Mouse (Mus musculus): Measurements from ENCODE around the gene Trpd52l3.
A peak's percentile ranks its signal among the peaks of the same experiment; 100 is the strongest.
"Not testable (repeated sequence)": the region's sequence is repeated elsewhere in the genome, so short reads cannot be mapped to it uniquely, and the experiment has no call there.

Gene Trpd52l3

DNA sequence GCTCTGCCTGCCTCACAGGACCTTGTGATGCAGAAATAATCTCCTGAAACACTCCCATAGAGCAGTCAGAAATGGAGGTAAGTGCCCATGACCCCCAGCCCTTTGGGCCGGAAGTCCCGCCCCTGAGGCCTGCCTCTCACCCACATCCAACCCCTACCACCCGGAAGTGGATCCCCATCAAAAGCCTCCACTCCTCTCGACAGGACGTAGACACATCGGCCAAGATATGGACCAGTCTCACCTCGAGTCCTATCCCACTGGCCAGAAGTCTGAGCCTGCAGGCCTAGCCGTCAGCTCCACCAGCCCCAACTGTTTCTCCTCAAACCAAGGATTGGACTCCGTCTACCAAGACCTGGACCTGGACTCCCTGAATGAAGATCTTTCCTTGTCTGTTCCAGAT is at the start of gene Trpd52l3:
Gene Trpd52l3 (plus strand): TSS at position 170 of the 400 bp plus-strand sequence.
- no peak for DNase-seq

DNA sequence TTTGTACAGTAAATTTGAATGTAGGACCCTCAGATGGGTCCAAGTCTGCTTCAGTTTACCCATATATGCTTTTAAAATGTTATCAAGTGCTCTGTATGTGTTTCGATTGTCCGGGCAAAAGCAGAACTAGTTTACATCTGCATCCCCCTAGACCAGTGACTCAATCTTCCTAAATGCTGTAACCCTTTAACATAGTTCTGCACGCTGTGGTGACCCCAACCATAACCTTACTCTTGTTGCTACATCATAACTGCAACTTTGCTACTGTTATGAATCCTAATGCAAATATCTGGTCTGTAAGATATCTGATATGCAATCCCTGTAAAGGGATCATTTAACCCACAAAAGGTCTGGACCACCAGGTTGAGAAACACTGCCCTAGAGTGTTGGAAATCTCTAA is 49.8 kb upstream of the Trpd52l3 start:
- DNase-seq = no peak

DNA sequence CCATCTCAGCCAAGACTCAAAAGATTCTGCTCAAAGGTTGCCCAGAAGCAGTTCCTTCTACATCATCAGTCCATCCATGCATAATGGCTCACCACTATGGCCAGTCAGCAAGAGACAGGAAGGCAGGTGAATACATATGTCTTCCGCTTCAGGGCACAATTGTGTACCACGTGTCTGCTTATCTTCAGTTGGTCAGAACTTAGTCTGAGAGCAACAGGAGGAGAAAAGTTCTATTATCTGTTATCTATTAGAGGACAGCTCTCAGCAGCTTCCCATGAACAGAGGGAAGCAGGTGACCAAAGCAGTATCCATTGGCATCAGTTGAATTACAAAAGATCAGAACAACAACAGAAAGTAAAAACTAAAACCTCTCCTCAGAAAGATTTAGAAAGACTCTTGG is 48.1 kb upstream of the Trpd52l3 start:
- DNase-seq = no peak

- no peak for DNase-seq
Measured at GRCm38 (mm10) chr19:29960906-29961305, 42.7 kb upstream of the Trpd52l3 start.

- DNase-seq = no peak
Measured at GRCm38 (mm10) chr19:29961842-29962241, 41.7 kb upstream of the Trpd52l3 start.

DNA sequence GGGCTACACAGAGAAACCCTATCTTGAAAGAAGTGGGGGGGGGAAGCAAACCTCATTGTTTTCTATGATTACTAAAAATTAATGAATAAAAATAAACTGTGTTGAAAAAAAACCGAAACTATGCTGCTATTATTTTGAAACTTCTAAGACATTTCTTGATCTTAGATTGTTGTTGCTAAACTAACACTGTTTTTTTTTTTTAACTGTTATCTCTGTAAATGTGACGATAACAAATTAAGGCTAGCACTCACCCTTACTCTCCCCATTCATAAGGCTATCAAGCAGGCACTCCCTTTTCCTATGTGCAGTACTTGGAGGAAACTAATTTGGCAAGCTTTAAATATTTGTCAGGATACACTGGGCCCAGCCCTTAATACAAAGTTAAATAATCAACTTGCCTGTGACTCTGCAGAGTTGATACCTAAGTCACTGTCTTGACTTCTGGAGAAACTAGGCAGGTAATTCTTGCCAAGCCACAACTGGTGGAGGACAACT is 39.9 kb upstream of the Trpd52l3 start:
- DNase-seq = no peak

GRCm38 (mm10) chr19:29967960-29968359 is 35.6 kb upstream of the Trpd52l3 start:
- no peak for DNase-seq

DNA sequence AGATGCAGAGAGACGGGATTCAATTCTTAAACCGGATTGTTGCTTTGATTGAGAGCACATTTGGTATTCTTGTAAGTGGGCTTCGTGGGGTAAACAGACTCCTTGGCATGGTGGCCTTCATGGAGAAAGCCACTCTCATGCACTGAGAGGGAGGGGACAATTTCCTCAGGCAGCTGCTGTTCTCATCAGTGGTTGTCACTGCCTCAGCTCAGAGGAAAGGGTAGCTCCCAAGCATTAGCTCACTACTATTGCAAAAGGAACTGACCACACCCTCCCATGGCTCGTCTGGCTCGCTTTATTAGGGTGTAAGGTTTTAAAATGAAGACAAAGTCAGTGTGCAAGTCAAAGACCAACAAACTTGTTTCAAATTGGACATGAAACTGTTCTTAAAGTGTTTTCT is 30.2 kb upstream of the Trpd52l3 start:
- no peak for DNase-seq

- DNase-seq = peak; percentile 27 to 37
Measured at GRCm38 (mm10) chr19:29978847-29979246, 24.7 kb upstream of the Trpd52l3 start.

- DNase-seq = no peak
Measured at GRCm38 (mm10) chr19:29979452-29980089, 24.0 kb upstream of the Trpd52l3 start.

DNA sequence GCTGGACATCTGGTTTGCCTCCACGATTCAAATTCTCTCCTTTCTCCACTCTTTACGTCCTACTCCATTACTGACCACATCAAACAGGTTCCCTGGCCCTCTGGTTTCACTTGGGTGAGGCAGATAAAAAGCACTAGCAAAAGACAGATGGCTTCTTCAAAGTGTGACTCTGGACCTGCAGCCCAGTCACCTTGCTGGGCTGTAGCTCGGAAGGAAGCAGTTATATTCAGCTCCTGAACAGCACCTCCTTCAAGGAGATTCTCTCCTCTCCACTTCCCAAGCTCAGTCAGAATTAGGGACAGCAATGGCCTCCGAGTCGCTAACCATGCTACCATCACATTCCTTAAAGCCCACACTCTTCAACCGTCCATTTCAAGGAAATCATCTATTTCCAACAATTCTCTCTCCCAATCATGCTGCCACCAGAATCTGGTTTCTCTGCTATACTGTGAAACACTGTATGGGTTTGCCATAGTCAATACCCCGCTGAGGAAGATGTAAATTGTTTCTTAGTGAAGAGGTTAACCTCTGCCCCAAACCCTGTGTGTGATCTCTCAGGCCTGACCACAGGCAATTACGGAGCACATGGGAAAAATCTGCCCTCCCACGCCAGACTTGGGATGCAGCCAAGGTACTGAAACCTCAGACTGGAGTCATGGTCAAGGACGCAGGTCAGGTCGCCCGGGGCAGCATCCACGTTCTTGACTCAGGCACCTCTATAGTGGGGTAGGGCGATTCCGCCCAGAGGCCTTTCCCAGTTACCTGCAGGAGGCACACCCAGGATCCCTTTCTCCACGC is 19.2 kb upstream of the Trpd52l3 start:
- DNase-seq = peak; percentile 91 to 94

- no peak for DNase-seq
Measured at GRCm38 (mm10) chr19:29986464-29987091, 17.0 kb upstream of the Trpd52l3 start.

GRCm38 (mm10) chr19:30000406-30001365 is 2.9 kb upstream of the Trpd52l3 start:
- no peak for DNase-seq

GRCm38 (mm10) chr19:30001550-30001949 is 2.0 kb upstream of the Trpd52l3 start:
- DNase-seq = no peak

GRCm38 (mm10) chr19:30006371-30006770 is 2.8 kb downstream of the Trpd52l3 start:
- no peak for DNase-seq

DNA sequence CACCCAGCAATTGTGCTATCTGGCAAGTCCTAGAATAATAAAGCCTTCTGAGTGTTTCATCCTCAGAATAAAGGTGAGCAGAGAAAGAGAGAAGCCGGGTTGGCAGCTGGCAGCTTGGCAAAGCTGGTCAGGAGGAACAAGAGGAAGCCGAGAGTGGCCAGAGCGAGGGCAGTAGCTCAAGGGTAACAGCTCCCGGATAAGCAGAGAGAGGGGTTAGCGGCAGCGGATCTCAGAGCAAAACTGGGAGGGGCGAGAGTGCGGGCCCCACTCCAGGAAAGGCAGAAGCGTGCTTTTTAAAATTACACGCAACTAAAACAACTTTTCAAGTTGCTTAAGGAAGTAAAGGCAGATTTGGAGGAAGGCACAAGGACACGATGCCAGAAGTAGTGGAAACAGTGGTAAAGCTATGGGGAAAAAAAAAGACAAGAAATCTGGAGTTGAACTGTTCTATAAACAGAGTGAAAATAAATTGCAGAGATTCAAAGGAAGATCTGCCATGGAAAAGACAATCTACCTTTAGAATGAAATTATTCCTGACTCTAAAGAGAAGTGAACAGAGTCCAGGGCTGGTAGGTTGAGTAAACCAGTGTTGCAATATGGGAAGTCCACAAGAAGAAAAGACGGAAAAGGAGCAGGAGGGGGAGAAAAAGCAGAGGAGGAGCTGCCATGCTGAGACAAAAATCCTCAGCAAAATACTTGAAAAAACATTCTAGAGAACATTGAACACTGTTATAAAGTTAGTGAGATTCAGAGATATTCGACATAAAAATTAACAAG is 7.1 kb downstream of the Trpd52l3 start:
- DNase-seq = no peak

GRCm38 (mm10) chr19:30014331-30014730 is 10.7 kb downstream of the Trpd52l3 start:
- DNase-seq = no peak

GRCm38 (mm10) chr19:30016156-30016555 is 12.6 kb downstream of the Trpd52l3 start:
- DNase-seq = peak; percentile 40 to 46

DNA sequence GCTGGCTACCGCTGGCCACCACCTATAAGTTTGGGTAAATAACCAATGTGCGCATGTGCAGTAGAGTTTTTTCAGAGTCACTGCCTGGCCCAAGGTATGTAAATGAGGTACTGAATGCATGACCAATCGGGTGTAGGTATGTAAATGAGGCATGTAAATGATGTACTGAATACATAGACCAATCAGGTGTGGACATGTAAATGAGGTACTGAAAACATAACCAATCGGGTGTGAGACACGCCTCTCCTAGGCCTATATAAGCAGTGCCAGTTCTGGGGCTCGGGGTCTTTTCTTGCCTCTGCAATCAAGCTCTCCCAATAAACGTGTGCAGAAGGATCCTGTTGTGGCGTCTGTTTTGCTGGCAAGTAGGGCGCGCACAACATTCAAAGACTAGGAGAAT is 19.8 kb downstream of the Trpd52l3 start:
- not testable (repeated sequence) for DNase-seq

DNA sequence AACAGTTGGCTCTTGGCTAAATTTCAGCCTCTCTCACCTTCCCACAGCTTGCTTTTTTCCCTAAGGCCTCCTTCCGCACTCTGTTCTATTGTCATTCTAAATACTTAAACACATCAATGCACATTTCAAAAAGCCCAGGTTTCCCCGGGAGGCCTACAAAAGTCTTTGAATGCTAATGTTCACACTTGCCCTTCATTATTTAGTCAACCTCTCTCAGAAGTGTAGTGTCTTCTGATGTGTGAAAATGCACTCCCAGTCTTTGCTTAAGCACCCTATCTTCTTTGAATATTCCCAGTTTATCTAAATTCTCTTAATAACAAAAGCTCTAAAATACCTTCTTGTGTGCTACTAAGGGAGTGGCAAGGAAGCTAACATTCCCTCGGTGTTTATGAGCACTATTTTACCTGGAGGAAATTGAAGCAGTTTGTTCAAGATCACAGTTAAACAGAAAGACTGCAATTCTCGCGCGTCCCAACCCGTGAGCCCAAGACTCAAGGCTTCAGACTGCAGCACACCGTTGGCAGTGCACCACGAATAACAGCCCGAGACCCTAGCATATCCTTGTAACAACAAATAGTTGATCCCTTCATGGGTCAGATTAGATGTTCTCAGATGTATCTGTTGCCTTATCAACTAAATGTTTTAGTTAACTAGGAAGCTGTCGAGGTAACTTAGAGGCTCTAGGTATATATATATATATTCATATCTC is 25.6 kb downstream of the Trpd52l3 start:
- no peak for DNase-seq

Measured in kidney, adult 8-10 months (tissue).